Mouse (Mus musculus) bone marrow, adult 2 months (tissue): ENCODE measurements around the gene Irf2bp2.

Experiments used
- CTCF ChIP-seq: fragments of 200-500 bp; IDR thresholded peaks from 2 replicates; pipeline ENCODE4 v1.5.1; 2011; ENCODE audit warnings: low read length, control low read depth; ENCODE audit not compliant: control insufficient read depth, insufficient read depth
- POLR2A ChIP-seq: fragments of 200-500 bp; IDR thresholded peaks from 2 replicates; pipeline ENCODE4 v1.6.1; 2011; ENCODE audit warnings: low read depth, mild to moderate bottlenecking, control low read depth, low read length, borderline replicate concordance; ENCODE audit not compliant: control insufficient read depth

GRCm38 (mm10) chr8:126538648-126539354 lies 55.0 kb downstream of the Irf2bp2 start:
- TF ChIP-seq POLR2A (no peak), CTCF (no peak)
